Mouse (Mus musculus) thymus, adult 18-20 months (tissue): ENCODE results near the gene Rpap2.
A peak's percentile ranks its signal among the peaks of the same experiment; 100 is the strongest.

Experiments used
- DNase-seq, 2 experiments: peaks; one replicate each; pipeline ENCODE4 v3.0.0; 2022; ENCODE audit warnings: mixed read lengths in 2 of 2

The Rpap2 gene

DNA sequence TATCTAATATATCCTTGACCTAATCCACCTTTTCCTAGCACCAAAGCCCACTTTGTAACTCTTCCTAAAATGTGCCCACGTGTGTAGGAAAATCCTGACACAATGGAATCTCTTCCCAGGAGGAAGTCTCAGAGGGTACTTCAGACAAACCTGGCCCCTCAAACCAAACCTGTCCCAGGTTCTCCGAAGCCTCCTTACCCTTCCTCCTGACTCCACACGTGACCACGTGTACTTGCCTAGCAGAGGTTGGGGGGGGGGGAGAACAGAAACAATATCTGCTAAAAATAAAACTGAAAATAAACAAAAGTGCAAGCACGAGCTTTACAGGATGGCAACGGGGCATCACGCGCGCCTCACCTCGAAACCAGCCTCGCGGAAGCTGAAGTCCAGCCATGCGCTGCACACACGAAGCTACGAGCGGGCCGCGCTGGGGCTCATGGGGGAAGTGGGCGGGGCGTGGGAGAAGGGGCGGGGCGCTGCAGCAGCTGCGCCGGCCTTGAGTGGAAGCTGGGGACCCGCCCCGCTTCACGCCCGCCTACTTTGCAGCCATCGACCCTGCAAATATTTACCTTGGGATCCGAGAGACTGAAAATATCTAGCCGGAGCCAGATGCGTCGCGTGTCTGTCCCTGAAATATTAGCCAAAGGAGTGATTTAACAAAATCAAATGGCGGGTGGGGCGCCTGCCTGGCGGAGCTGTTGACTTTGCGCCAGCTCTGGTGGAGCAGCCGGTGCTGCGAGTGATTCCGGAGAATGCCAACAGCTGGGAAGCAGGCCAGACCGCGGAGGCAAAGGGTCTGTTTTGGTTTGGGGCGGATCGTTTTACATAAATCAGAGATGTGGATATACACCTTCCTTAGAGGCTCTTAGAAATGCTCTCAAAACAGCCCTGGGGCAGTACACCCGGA is 90.7 kb downstream of the Rpap2 start:
- DNase-seq = peak; percentile 73 to 76

GRCm38 (mm10) chr5:107688499-107688866 is 91.3 kb downstream of the Rpap2 start:
- DNase-seq = no peak

- DNase-seq = no peak
Measured at GRCm38 (mm10) chr5:107695019-107695418, 97.8 kb downstream of the Rpap2 start.

- no peak for DNase-seq
Measured at GRCm38 (mm10) chr5:107698888-107699287, 101.7 kb downstream of the Rpap2 start.

- no peak for DNase-seq
Measured at GRCm38 (mm10) chr5:107700873-107701272, 103.7 kb downstream of the Rpap2 start.

- no peak for DNase-seq
Measured at GRCm38 (mm10) chr5:107701658-107702057, 104.5 kb downstream of the Rpap2 start.

DNA sequence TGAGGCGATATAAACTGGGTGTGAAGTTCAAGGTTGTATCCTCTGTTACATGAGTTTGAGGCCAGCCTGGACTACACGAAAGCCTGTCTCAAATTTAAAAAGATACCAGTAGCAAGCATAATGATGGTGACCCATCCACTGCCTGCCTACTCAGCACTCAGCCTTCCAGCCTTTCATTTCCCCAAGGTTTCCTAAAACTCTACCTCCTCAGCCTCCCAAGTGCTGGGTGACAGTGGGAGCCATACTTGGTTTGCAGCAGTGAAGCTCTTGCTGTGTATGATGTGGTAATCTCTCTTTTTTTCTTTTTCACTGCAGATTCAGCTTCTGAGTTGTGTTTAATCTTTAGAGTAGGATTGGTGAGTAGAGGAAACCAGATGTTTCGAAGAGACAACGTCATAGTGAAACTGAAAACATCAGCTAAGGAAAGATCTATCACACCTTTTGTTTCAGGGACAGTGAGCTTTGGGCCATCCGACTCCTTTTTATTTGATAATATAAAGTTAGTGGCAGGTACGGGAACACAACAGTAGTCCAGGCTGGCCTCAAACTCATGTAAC is 106.1 kb downstream of the Rpap2 start:
- DNase-seq = peak in 1 of 2 experiments; percentile 45

GRCm38 (mm10) chr5:107705756-107706155 is 108.6 kb downstream of the Rpap2 start:
- no peak for DNase-seq

DNA sequence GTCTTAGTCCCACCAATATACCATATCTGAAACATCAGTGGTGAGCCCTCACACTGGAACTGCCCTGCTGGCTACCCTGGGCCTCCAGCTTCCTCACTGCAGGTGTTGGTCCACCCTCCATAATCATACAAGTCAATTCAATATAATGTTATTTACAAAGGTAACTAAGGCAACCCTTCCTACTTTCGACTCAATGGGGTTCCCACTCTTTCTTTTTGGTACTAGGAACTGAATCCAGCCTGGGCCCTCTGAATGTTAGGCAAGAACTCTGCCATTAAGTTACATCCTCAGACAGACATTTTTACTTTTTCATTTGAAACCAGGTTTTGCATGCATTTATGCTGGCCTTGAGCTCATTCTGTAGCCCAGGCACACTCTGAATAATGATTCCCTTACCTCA is 109.1 kb downstream of the Rpap2 start:
- DNase-seq = no peak

- no peak for DNase-seq
Measured at GRCm38 (mm10) chr5:107708124-107708797, 111.1 kb downstream of the Rpap2 start.
